Mouse (Mus musculus) E14TG2a.4 (cell line): ENCODE measurements around the gene Jmjd1c.

ENCODE experiments used
- CTCF ChIP-seq: conservative IDR thresholded peaks from 2 replicates; pipeline ENCODE4 v1.5.1; 2014; ENCODE audit warnings: low read length
- NANOG ChIP-seq: IDR thresholded peaks from 2 replicates; pipeline ENCODE4 v1.6.1; 2014; ENCODE audit warnings: borderline replicate concordance, low read length, mixed read lengths
- POU5F1 ChIP-seq: IDR thresholded peaks from 2 replicates; pipeline ENCODE4 v1.6.1; 2014; ENCODE audit warnings: low read length, borderline replicate concordance

GRCm38 (mm10) chr10:67066421-67066820, 29.5 kb upstream of the Jmjd1c start:
- TF ChIP-seq CTCF (no peak), NANOG (no peak), POU5F1 (no peak)
